Mouse (Mus musculus): ENCODE results near the gene 1700029I15Rik.

- TF ChIP-seq CTCF (IDR thresholded peaks at IDR 0.05; ENCODE audit: low read depth) (no peak), EP300 (IDR thresholded peaks at IDR 0.05; ENCODE audit: low read depth) (no peak)
These were observed 18.3 kb upstream of the 1700029I15Rik start for GRCm38 (mm10) chr2:92364086-92364485.

All from liver, embryonic 14.5 days (tissue).